Mouse (Mus musculus): ENCODE measurements around the gene Tnfsf11.
A peak's percentile ranks its signal among the peaks of the same experiment; 100 is the strongest.

Tnfsf11 gene

GRCm38 (mm10) chr14:78287906-78288800 lies 19.7 kb downstream of the Tnfsf11 start:
- DNase-seq (ENCODE audit: low spot score in 2 of 2): peak in 1 of 2 experiments; percentile 10

GRCm38 (mm10) chr14:78286011-78286548 lies 21.8 kb downstream of the Tnfsf11 start:
- DNase-seq (ENCODE audit: low spot score in 2 of 2): no peak

GRCm38 (mm10) chr14:78282490-78282889 lies 25.4 kb downstream of the Tnfsf11 start:
- no peak for DNase-seq (ENCODE audit: low spot score in 2 of 2)

GRCm38 (mm10) chr14:78276395-78276930 lies 31.4 kb downstream of the Tnfsf11 start:
- no peak for DNase-seq (ENCODE audit: low spot score in 2 of 2)

GRCm38 (mm10) chr14:78274851-78275250 lies 33.0 kb downstream of the Tnfsf11 start:
- DNase-seq (ENCODE audit: low spot score in 2 of 2): no peak

- no peak for DNase-seq (ENCODE audit: low spot score in 2 of 2)
These were observed 33.7 kb downstream of the Tnfsf11 start for GRCm38 (mm10) chr14:78274146-78274545.

GRCm38 (mm10) chr14:78273571-78273970 lies 34.3 kb downstream of the Tnfsf11 start:
- DNase-seq (ENCODE audit: low spot score in 2 of 2): peak in 1 of 2 experiments; percentile 4

- DNase-seq (ENCODE audit: low spot score in 2 of 2): no peak
These were observed 43.0 kb downstream of the Tnfsf11 start for GRCm38 (mm10) chr14:78264876-78265275.

- no peak for DNase-seq (ENCODE audit: low spot score in 2 of 2)
These were observed 45.2 kb downstream of the Tnfsf11 start for GRCm38 (mm10) chr14:78262596-78262995.

GRCm38 (mm10) chr14:78261246-78261645 lies 46.6 kb downstream of the Tnfsf11 start:
- DNase-seq (ENCODE audit: low spot score in 2 of 2): no peak

GRCm38 (mm10) chr14:78254017-78254416 lies 53.8 kb downstream of the Tnfsf11 start:
- DNase-seq (ENCODE audit: low spot score in 2 of 2): no peak

- no peak for DNase-seq (ENCODE audit: low spot score in 2 of 2)
These were observed 61.2 kb downstream of the Tnfsf11 start for GRCm38 (mm10) chr14:78246601-78247000.

GRCm38 (mm10) chr14:78244811-78245210 lies 63.0 kb downstream of the Tnfsf11 start:
- DNase-seq (ENCODE audit: low spot score in 2 of 2): no peak

- no peak for DNase-seq (ENCODE audit: low spot score in 2 of 2)
These were observed 68.5 kb downstream of the Tnfsf11 start for GRCm38 (mm10) chr14:78239346-78239745.

GRCm38 (mm10) chr14:78237238-78237637 lies 70.6 kb downstream of the Tnfsf11 start:
- no peak for DNase-seq (ENCODE audit: low spot score in 2 of 2)

GRCm38 (mm10) chr14:78236144-78236543 lies 71.7 kb downstream of the Tnfsf11 start:
- no peak for DNase-seq (ENCODE audit: low spot score in 2 of 2)

GRCm38 (mm10) chr14:78235296-78235695 lies 72.5 kb downstream of the Tnfsf11 start:
- DNase-seq (ENCODE audit: low spot score in 2 of 2): no peak

- no peak for DNase-seq (ENCODE audit: low spot score in 2 of 2)
These were observed 78.8 kb downstream of the Tnfsf11 start for GRCm38 (mm10) chr14:78229012-78229411.

All from urinary bladder, adult 18-20 months (tissue).